Mouse (Mus musculus): ENCODE data around the gene Myo1f. TPM values are rescaled to one million over a fixed set of nuclear protein-coding genes. Genes with fewer than 3 reads are reported as not detected.
A peak's percentile ranks its signal among the peaks of the same experiment; 100 is the strongest.

The Myo1f gene
- 6.4 and 6.6 TPM in 2 replicates for polyA plus RNA-seq (2015; fragmentation: Nextera tagmentation; extraction: Ambion mirVana)

DNA sequence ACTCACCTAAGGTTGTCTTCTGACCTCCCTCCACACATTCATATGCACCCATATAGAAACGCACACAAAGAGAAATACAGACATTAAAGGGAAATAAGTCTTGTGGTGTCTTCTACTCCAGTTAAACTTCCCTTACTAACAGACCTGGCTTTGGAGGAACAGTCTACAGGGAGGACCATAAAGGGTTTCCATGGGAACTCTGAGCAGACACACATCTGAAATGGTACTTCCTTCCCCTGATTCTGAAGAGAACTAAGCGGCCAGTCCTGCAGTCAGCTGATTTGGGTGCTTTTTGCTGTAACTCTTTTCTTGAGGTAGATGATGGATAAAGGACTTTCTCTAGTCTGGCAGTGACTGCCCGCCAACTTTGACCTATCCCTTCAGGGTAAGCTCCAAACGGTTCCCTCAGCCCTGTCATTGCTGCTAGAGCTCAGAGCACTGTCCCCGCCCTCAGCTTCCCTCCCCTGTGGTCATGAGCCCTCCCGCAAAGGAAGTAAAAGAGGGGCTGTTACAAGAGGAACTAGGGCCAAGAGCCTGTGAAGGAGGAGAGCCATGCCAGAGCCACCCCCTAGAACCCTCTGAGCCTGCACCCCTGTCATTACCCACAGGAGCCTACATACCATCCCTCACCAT, at the start of gene Myo1f:
Myo1f (plus strand) TSS at position 485 of the 633 bp plus-strand sequence.
- H3K4me1 ChIP-seq, result no peaks in the 10 kb centered on the region
- 35% methylated on average over 6 of the region's 6 CpGs for WGBS
- ATAC-seq (ENCODE audit: insufficient read depth, low FRiP score, low read depth), result no peak

GRCm38 (mm10) chr17:33508386-33508785, 47.1 kb upstream of the Myo1f start:
- no peaks in the 10 kb centered on the region for H3K9me3 ChIP-seq
- H3K4me1 ChIP-seq, result peaks cover 12% of the 10 kb centered on the region; the same call in 1 of the 2 replicates
- no peak overlapping the region for H3K9ac ChIP-seq
- H3K27me3 ChIP-seq (replicated peaks), result no peaks in the 10 kb centered on the region
- no peak overlapping the region for H3K4me3 ChIP-seq (replicated peaks)
- no peak overlapping the region for H3K27ac ChIP-seq
- H3K36me3 ChIP-seq, result no peaks in the 10 kb centered on the region
- H3K4me2 ChIP-seq, result no peak overlapping the region
- ATAC-seq (ENCODE audit: insufficient read depth, low FRiP score, low read depth), result no peak
- WGBS, result 78% methylated on average over 1 of the region's 1 CpGs

More for the DNA sequence above, at the start of gene Myo1f:
- H3K36me3 ChIP-seq, result peaks cover 5% of the 10 kb centered on the region; the same call in 1 of the 2 replicates
- no peaks in the 10 kb centered on the region for H3K9me3 ChIP-seq
- no peak within 1 kb of the TSS for H3K9ac ChIP-seq
- H3K4me2 ChIP-seq, result no peak within 1 kb of the TSS
- no peak within 1 kb of the TSS for H3K4me3 ChIP-seq (replicated peaks)
- H3K27ac ChIP-seq, result no peak within 1 kb of the TSS
- H3K27me3 ChIP-seq (replicated peaks), result no peaks in the 10 kb centered on the region

- Histone ChIP-seq H3K4me3 (replicated peaks) (no peak overlapping the region), H3K9me3 (no peaks in the 10 kb centered on the region), H3K9ac (no peak overlapping the region), H3K4me1 (peaks cover 3% of the 10 kb centered on the region; the same call in 1 of the 2 replicates), H3K27ac (no peak overlapping the region), H3K4me2 (no peak overlapping the region), H3K27me3 (replicated peaks) (no peaks in the 10 kb centered on the region), H3K36me3 (no peaks in the 10 kb centered on the region)
- WGBS, result 55% methylated on average over 5 of the region's 5 CpGs
- no peak for ATAC-seq (ENCODE audit: insufficient read depth, low FRiP score, low read depth)
These were observed 45.3 kb upstream of the Myo1f start for GRCm38 (mm10) chr17:33510172-33510571.

DNA sequence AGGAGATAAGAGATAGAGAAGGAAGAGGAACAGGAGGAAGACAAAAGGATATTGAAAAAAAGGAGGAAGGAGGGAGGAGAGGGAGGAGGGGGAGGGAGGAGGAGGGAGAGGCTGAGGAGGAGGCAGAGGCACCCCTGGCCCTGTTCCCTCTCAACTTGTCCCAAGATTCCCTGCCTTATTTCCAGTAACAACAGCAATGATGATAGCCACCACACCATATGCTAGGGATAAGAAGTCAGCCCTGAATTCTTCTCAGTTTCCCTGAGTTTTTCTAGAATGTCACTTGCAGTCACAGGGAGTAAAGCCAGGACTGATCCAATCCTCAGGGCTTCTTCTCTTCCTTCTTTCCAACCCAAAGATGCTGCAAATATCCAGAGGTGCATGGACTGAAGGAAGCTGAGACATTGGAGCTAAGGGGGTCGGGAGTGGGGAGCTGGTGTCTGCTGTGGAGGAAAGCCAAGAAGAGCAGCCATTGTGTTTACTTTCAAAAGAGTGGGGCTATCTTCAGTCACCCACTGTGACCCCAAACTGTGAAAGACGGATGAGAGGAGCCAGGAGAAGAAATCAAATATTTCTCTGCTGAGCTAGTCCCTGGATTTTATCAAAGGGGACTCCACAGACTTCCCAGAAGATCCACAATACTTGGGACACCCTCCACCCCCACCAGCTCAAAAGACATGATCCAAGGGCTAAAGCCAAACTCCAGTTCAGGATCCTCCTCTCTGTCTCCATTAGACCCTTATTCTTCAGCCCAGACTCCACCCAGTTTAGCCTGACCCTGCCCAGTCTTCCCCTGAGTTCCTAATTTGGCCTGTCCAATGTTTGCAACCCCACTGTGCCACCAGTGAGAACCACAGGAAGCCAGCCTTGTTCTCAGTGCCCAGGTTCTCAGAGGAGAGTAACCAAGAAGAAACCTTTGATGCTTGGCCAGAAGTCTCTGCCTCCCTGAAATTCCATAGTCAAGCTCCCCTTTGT, 42.8 kb upstream of the Myo1f start:
- H3K27ac ChIP-seq, result no peak overlapping the region
- H3K4me3 ChIP-seq (replicated peaks), result no peak overlapping the region
- ATAC-seq (ENCODE audit: insufficient read depth, low FRiP score, low read depth), result no peak
- no peak overlapping the region for H3K9ac ChIP-seq
- 34% methylated on average over 2 of the region's 2 CpGs for WGBS
- H3K36me3 ChIP-seq, result no peaks in the 10 kb centered on the region
- H3K4me1 ChIP-seq, result peaks cover 3% of the 10 kb centered on the region; the same call in 1 of the 2 replicates
- H3K27me3 ChIP-seq (replicated peaks), result no peaks in the 10 kb centered on the region
- H3K9me3 ChIP-seq, result no peaks in the 10 kb centered on the region
- no peak overlapping the region for H3K4me2 ChIP-seq

- H3K4me3 ChIP-seq (replicated peaks), result no peak overlapping the region
- H3K27me3 ChIP-seq (replicated peaks), result no peaks in the 10 kb centered on the region
- H3K27ac ChIP-seq, result no peak overlapping the region
- no peak for ATAC-seq (ENCODE audit: insufficient read depth, low FRiP score, low read depth)
- WGBS, result 84% methylated on average over 5 of the region's 5 CpGs
- H3K4me1 ChIP-seq, result peaks cover 3% of the 10 kb centered on the region; the same call in 1 of the 2 replicates
- no peak overlapping the region for H3K4me2 ChIP-seq
- H3K9me3 ChIP-seq, result no peaks in the 10 kb centered on the region
- no peaks in the 10 kb centered on the region for H3K36me3 ChIP-seq
- no peak overlapping the region for H3K9ac ChIP-seq
These were observed 41.6 kb upstream of the Myo1f start for GRCm38 (mm10) chr17:33513874-33514273.

GRCm38 (mm10) chr17:33520366-33520765, 35.1 kb upstream of the Myo1f start:
- Histone ChIP-seq H3K27me3 (replicated peaks) (no peaks in the 10 kb centered on the region), H3K4me2 (no peak overlapping the region), H3K4me1 (peaks cover 7% of the 10 kb centered on the region), H3K4me3 (replicated peaks) (no peak overlapping the region), H3K36me3 (no peaks in the 10 kb centered on the region), H3K9me3 (no peaks in the 10 kb centered on the region), H3K27ac (no peak overlapping the region), H3K9ac (no peak overlapping the region)
- 5% methylated on average over 1 of the region's 1 CpGs for WGBS
- ATAC-seq (ENCODE audit: insufficient read depth, low FRiP score, low read depth), result no peak

DNA sequence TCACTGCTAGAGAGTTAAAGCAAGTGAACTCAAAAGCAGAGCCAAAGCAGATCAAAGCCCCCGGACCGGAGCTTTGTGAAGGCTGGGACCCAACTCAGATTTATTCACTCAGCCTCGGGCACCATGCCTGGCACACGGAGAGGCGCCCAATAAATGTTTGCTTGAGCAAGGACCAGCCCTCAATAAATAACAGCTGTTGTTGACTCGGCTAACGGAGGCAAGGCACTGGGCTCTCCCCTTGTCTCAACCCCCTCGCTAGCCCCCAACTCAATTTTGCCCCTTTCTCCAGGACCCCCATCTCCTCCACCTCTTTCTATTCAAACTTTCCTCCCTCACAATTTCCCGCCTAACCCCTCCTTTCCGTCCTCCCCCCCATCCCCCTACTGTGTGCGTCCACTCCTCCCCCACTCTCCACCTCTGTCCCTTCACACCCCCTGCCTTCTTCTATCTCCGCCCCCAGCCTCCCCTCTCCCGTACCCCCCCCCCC, 32.0 kb upstream of the Myo1f start:
- no peaks in the 10 kb centered on the region for H3K27me3 ChIP-seq (replicated peaks)
- H3K9me3 ChIP-seq, result no peaks in the 10 kb centered on the region
- H3K36me3 ChIP-seq, result no peaks in the 10 kb centered on the region
- H3K4me2 ChIP-seq, result peak overlapping the region; percentile 59
- H3K9ac ChIP-seq, result no peak overlapping the region
- H3K4me3 ChIP-seq (replicated peaks), result peak overlapping the region; percentile 58
- peak; percentile 41; the same call in 1 of the 2 replicates for ATAC-seq (ENCODE audit: insufficient read depth, low FRiP score, low read depth)
- 4% methylated on average over 13 of the region's 13 CpGs for WGBS
- peak overlapping the region; percentile 82 for H3K27ac ChIP-seq
- peaks cover 19% of the 10 kb centered on the region for H3K4me1 ChIP-seq

GRCm38 (mm10) chr17:33523918-33524755, 31.4 kb upstream of the Myo1f start, which contains the start of gene Adamts10:
Gene Adamts10 (plus strand): TSS chr17:33524204.
- peaks cover 19% of the 10 kb centered on the region for H3K4me1 ChIP-seq
- peak within 1 kb of the TSS; percentile 82 for H3K27ac ChIP-seq
- peak within 1 kb of the TSS; percentile 59 for H3K4me2 ChIP-seq
- 0 out of 2 replicates have a peak, but pooled peaks cover 4% of the 10 kb centered on the region for H3K36me3 ChIP-seq
- no peaks in the 10 kb centered on the region for H3K9me3 ChIP-seq
- under 1% methylated on average over 43 of the region's 44 CpGs for WGBS
- peak within 1 kb of the TSS; percentile 58 for H3K4me3 ChIP-seq (replicated peaks)
- H3K9ac ChIP-seq, result peak within 1 kb of the TSS; percentile 49
- H3K27me3 ChIP-seq (replicated peaks), result no peaks in the 10 kb centered on the region
- peak; percentile 57; the same call in 1 of the 2 replicates for ATAC-seq (ENCODE audit: insufficient read depth, low FRiP score, low read depth)

DNA sequence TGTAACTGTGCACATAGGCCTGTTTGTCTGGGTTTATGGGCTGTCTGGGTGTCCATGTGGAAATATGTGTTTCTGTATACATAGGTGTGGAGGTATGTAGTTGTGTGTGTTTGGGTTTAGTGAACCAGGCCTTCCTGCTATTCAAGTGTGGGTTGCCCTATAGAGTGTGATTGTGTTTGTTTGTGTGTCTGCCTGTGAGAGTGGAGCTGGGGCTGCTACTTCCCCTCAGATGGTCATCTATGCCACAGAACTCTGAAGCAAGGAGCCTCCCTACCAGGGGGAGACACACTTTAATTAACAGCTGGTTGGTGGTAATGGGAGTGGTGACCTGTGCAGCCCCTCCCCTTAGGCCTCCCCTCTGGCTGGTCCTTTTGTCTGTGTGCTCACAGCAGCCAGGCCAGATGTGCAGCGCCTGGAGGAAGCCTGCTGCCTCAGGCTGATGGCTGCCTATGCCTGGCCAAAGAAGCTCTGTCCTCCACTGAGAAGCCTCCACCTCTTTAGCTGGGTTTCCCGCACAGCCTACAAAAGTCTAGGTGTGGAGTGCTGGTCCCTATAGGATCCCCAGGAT, 30.6 kb upstream of the Myo1f start:
- Histone ChIP-seq H3K4me1 (peaks cover 19% of the 10 kb centered on the region), H3K27ac (peak overlapping the region; percentile 82), H3K9ac (peak overlapping the region; percentile 49; the same call in 1 of the 2 replicates), H3K4me2 (peak overlapping the region; percentile 59), H3K9me3 (no peaks in the 10 kb centered on the region), H3K27me3 (replicated peaks) (no peaks in the 10 kb centered on the region), H3K36me3 (0 out of 2 replicates have a peak, but pooled peaks cover 8% of the 10 kb centered on the region), H3K4me3 (replicated peaks) (peak overlapping the region; percentile 58)
- no peak; the same call in 1 of the 2 replicates for ATAC-seq (ENCODE audit: insufficient read depth, low FRiP score, low read depth)
- WGBS, result 13% methylated on average over 2 of the region's 2 CpGs

GRCm38 (mm10) chr17:33526506-33526905, 29.0 kb upstream of the Myo1f start:
- Histone ChIP-seq H3K27ac (peak overlapping the region; percentile 35; the same call in 1 of the 2 replicates), H3K9me3 (no peaks in the 10 kb centered on the region), H3K9ac (no peak overlapping the region), H3K36me3 (peaks cover 17% of the 10 kb centered on the region; the same call in 1 of the 2 replicates), H3K4me3 (replicated peaks) (no peak overlapping the region), H3K27me3 (replicated peaks) (no peaks in the 10 kb centered on the region), H3K4me2 (peak overlapping the region; percentile 6; the same call in 1 of the 2 replicates), H3K4me1 (peaks cover 19% of the 10 kb centered on the region)
- ATAC-seq (ENCODE audit: insufficient read depth, low FRiP score, low read depth), result no peak
- WGBS, result 67% methylated on average over 3 of the region's 3 CpGs
